Mouse (Mus musculus) urinary bladder, postnatal 4 days (tissue): ENCODE measurements around the gene Gm3138.
"Not testable (repeated sequence)": the region's sequence is repeated elsewhere in the genome, so short reads cannot be mapped to it uniquely, and the experiment has no call there.

ENCODE experiments used
- DNase-seq, 2 experiments: peaks; one replicate each; pipeline ENCODE4 v3.0.0; 2021 to 2022; ENCODE audit warnings: low spot score in 2 of 2

Gene Gm3138

GRCm38 (mm10) chr14:4249331-4249730 is at the start of gene Gm3138:
Gm3138 (plus strand) TSS chr14:4249631.
- DNase-seq = not testable (repeated sequence)

GRCm38 (mm10) chr14:4269238-4269950 is 20.0 kb downstream of the Gm3138 start:
- peak in 1 of 2 experiments; percentile 70 for DNase-seq

DNA sequence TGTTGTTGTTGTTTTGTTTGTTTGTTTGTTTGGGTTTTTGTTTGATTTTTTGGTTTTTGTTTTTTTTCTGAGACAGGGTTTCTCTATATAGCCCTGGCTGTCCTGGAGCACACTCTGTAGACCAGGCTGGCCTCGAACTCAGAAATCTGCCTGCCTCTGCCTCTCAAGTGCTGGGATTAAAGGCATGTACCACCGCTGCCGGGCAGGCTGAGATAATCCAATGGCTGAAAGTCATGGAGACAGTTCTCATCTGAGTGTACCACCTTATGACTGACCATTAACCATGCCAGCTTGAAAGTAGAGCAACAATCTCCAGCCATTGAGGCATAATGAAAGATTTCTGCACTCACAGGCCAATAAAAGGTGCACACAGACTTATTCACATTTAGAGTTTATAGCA is 30.4 kb downstream of the Gm3138 start:
- DNase-seq = peak in 1 of 2 experiments; percentile 62
